Mouse (Mus musculus): Measurements from ENCODE around the gene Cinp. TPM values are rescaled to one million over a fixed set of nuclear protein-coding genes. Genes with fewer than 3 reads are reported as not detected.

Cinp gene
- 74.8 and 78.4 TPM in 2 replicates for polyA plus RNA-seq (2015; fragmentation: Nextera tagmentation; extraction: Ambion mirVana)

GRCm38 (mm10) chr12:110889036-110890020, at the start of gene Cinp, which contains the start of gene Tecpr2:
Gene Cinp (minus strand): TSS chr12:110889145.
Gene Tecpr2 (plus strand): TSS chr12:110889264.
- Histone ChIP-seq H3K36me3 (ENCODE audit: control insufficient read depth, insufficient read depth, low read length) (no peaks in the 10 kb centered on the region), H3K27ac (ENCODE audit: low read length) (peak within 1 kb of the TSS; percentile 82), H3K4me3 (replicated peaks; ENCODE audit: low read length) (peak within 1 kb of the TSS; percentile 86), H3K9me3 (replicated peaks; ENCODE audit: control insufficient read depth, low read length) (no peaks in the 10 kb centered on the region), H3K4me2 (ENCODE audit: low read depth, low read length) (peak within 1 kb of the TSS; percentile 90), H3K4me1 (ENCODE audit: control insufficient read depth, insufficient read depth, low read length) (peaks cover 18% of the 10 kb centered on the region), H3K9ac (ENCODE audit: low read length) (peak within 1 kb of the TSS; percentile 89), H3K27me3 (ENCODE audit: control insufficient read depth, insufficient read depth, low read length) (no peaks in the 10 kb centered on the region)
- WGBS = under 1% methylated on average over 60 of the region's 74 CpGs
- peak; percentile 100 for ATAC-seq (ENCODE audit: insufficient read depth, low FRiP score)

GRCm38 (mm10) chr12:110937496-110937895, 48.6 kb upstream of the Cinp start:
- Histone ChIP-seq H3K27me3 (ENCODE audit: control insufficient read depth, insufficient read depth, low read length) (no peaks in the 10 kb centered on the region), H3K9me3 (replicated peaks; ENCODE audit: control insufficient read depth, low read length) (no peaks in the 10 kb centered on the region; the same call in 1 of the 2 replicates), H3K4me3 (replicated peaks; ENCODE audit: low read length) (no peak overlapping the region), H3K9ac (ENCODE audit: low read length) (no peak overlapping the region), H3K36me3 (ENCODE audit: control insufficient read depth, insufficient read depth, low read length) (peaks cover 17% of the 10 kb centered on the region; the same call in 1 of the 2 replicates), H3K27ac (ENCODE audit: low read length) (no peak overlapping the region), H3K4me2 (ENCODE audit: low read depth, low read length) (no peak overlapping the region), H3K4me1 (ENCODE audit: control insufficient read depth, insufficient read depth, low read length) (no peaks in the 10 kb centered on the region)
- ATAC-seq (ENCODE audit: insufficient read depth, low FRiP score) = no peak
- WGBS = 87% methylated on average over 5 of the region's 5 CpGs

GRCm38 (mm10) chr12:110935983-110936620, 47.2 kb upstream of the Cinp start:
- no peak overlapping the region for H3K27ac ChIP-seq (ENCODE audit: low read length)
- no peak overlapping the region for H3K4me2 ChIP-seq (ENCODE audit: low read depth, low read length)
- no peaks in the 10 kb centered on the region; the same call in 1 of the 2 replicates for H3K9me3 ChIP-seq (replicated peaks; ENCODE audit: control insufficient read depth, low read length)
- peaks cover 17% of the 10 kb centered on the region; the same call in 1 of the 2 replicates for H3K36me3 ChIP-seq (ENCODE audit: control insufficient read depth, insufficient read depth, low read length)
- WGBS = 60% methylated on average over 9 of the region's 9 CpGs
- ATAC-seq (ENCODE audit: insufficient read depth, low FRiP score) = peak; percentile 92; the same call in 1 of the 2 replicates
- no peaks in the 10 kb centered on the region for H3K4me1 ChIP-seq (ENCODE audit: control insufficient read depth, insufficient read depth, low read length)
- H3K4me3 ChIP-seq (replicated peaks; ENCODE audit: low read length) = no peak overlapping the region
- H3K9ac ChIP-seq (ENCODE audit: low read length) = no peak overlapping the region
- H3K27me3 ChIP-seq (ENCODE audit: control insufficient read depth, insufficient read depth, low read length) = no peaks in the 10 kb centered on the region

- Histone ChIP-seq H3K4me1 (ENCODE audit: control insufficient read depth, insufficient read depth, low read length) (no peaks in the 10 kb centered on the region), H3K4me2 (ENCODE audit: low read depth, low read length) (no peak overlapping the region), H3K9me3 (replicated peaks; ENCODE audit: control insufficient read depth, low read length) (no peaks in the 10 kb centered on the region), H3K27ac (ENCODE audit: low read length) (no peak overlapping the region), H3K4me3 (replicated peaks; ENCODE audit: low read length) (no peak overlapping the region), H3K27me3 (ENCODE audit: control insufficient read depth, insufficient read depth, low read length) (no peaks in the 10 kb centered on the region), H3K9ac (ENCODE audit: low read length) (no peak overlapping the region), H3K36me3 (ENCODE audit: control insufficient read depth, insufficient read depth, low read length) (peaks cover 7% of the 10 kb centered on the region; the same call in 1 of the 2 replicates)
- ATAC-seq (ENCODE audit: insufficient read depth, low FRiP score) = no peak
- WGBS = 71% methylated on average over 5 of the region's 5 CpGs
Measured at GRCm38 (mm10) chr12:110932820-110933219, 43.9 kb upstream of the Cinp start.

- ATAC-seq (ENCODE audit: insufficient read depth, low FRiP score) = no peak
- H3K4me1 ChIP-seq (ENCODE audit: control insufficient read depth, insufficient read depth, low read length) = no peaks in the 10 kb centered on the region
- H3K9me3 ChIP-seq (replicated peaks; ENCODE audit: control insufficient read depth, low read length) = no peaks in the 10 kb centered on the region
- H3K27me3 ChIP-seq (ENCODE audit: control insufficient read depth, insufficient read depth, low read length) = no peaks in the 10 kb centered on the region
- 67% methylated on average over 5 of the region's 5 CpGs for WGBS
- H3K4me3 ChIP-seq (replicated peaks; ENCODE audit: low read length) = no peak overlapping the region
- H3K4me2 ChIP-seq (ENCODE audit: low read depth, low read length) = no peak overlapping the region
- no peak overlapping the region for H3K27ac ChIP-seq (ENCODE audit: low read length)
- no peaks in the 10 kb centered on the region for H3K36me3 ChIP-seq (ENCODE audit: control insufficient read depth, insufficient read depth, low read length)
- H3K9ac ChIP-seq (ENCODE audit: low read length) = no peak overlapping the region
Measured at GRCm38 (mm10) chr12:110921572-110921971, 32.6 kb upstream of the Cinp start.

GRCm38 (mm10) chr12:110920254-110920653, 31.3 kb upstream of the Cinp start:
- Histone ChIP-seq H3K4me1 (ENCODE audit: control insufficient read depth, insufficient read depth, low read length) (no peaks in the 10 kb centered on the region), H3K36me3 (ENCODE audit: control insufficient read depth, insufficient read depth, low read length) (peaks cover 5% of the 10 kb centered on the region; the same call in 1 of the 2 replicates), H3K27ac (ENCODE audit: low read length) (no peak overlapping the region), H3K9me3 (replicated peaks; ENCODE audit: control insufficient read depth, low read length) (no peaks in the 10 kb centered on the region), H3K4me2 (ENCODE audit: low read depth, low read length) (no peak overlapping the region), H3K9ac (ENCODE audit: low read length) (no peak overlapping the region), H3K4me3 (replicated peaks; ENCODE audit: low read length) (no peak overlapping the region), H3K27me3 (ENCODE audit: control insufficient read depth, insufficient read depth, low read length) (no peaks in the 10 kb centered on the region)
- ATAC-seq (ENCODE audit: insufficient read depth, low FRiP score) = no peak
- WGBS = 90% methylated on average over 4 of the region's 4 CpGs

- Histone ChIP-seq H3K27ac (ENCODE audit: low read length) (no peak overlapping the region), H3K9me3 (replicated peaks; ENCODE audit: control insufficient read depth, low read length) (no peaks in the 10 kb centered on the region), H3K4me3 (replicated peaks; ENCODE audit: low read length) (no peak overlapping the region), H3K36me3 (ENCODE audit: control insufficient read depth, insufficient read depth, low read length) (peaks cover 8% of the 10 kb centered on the region; the same call in 1 of the 2 replicates), H3K27me3 (ENCODE audit: control insufficient read depth, insufficient read depth, low read length) (no peaks in the 10 kb centered on the region), H3K4me1 (ENCODE audit: control insufficient read depth, insufficient read depth, low read length) (no peaks in the 10 kb centered on the region), H3K9ac (ENCODE audit: low read length) (no peak overlapping the region), H3K4me2 (ENCODE audit: low read depth, low read length) (no peak overlapping the region)
- WGBS = 69% methylated on average over 9 of the region's 9 CpGs
- no peak for ATAC-seq (ENCODE audit: insufficient read depth, low FRiP score)
Measured at GRCm38 (mm10) chr12:110915761-110916160, 26.8 kb upstream of the Cinp start.

GRCm38 (mm10) chr12:110909962-110910361, 21.0 kb upstream of the Cinp start:
- Histone ChIP-seq H3K9ac (ENCODE audit: low read length) (no peak overlapping the region), H3K27ac (ENCODE audit: low read length) (no peak overlapping the region), H3K27me3 (ENCODE audit: control insufficient read depth, insufficient read depth, low read length) (no peaks in the 10 kb centered on the region), H3K9me3 (replicated peaks; ENCODE audit: control insufficient read depth, low read length) (no peaks in the 10 kb centered on the region), H3K4me3 (replicated peaks; ENCODE audit: low read length) (no peak overlapping the region), H3K36me3 (ENCODE audit: control insufficient read depth, insufficient read depth, low read length) (peaks cover under 1% of the 10 kb centered on the region; the same call in 1 of the 2 replicates), H3K4me2 (ENCODE audit: low read depth, low read length) (no peak overlapping the region), H3K4me1 (ENCODE audit: control insufficient read depth, insufficient read depth, low read length) (no peaks in the 10 kb centered on the region)
- no peak for ATAC-seq (ENCODE audit: insufficient read depth, low FRiP score)
- WGBS = 97% methylated on average over 2 of the region's 2 CpGs

- Histone ChIP-seq H3K4me1 (ENCODE audit: control insufficient read depth, insufficient read depth, low read length) (no peaks in the 10 kb centered on the region), H3K4me2 (ENCODE audit: low read depth, low read length) (no peak overlapping the region), H3K9me3 (replicated peaks; ENCODE audit: control insufficient read depth, low read length) (no peaks in the 10 kb centered on the region), H3K9ac (ENCODE audit: low read length) (no peak overlapping the region), H3K27ac (ENCODE audit: low read length) (no peak overlapping the region), H3K4me3 (replicated peaks; ENCODE audit: low read length) (no peak overlapping the region), H3K27me3 (ENCODE audit: control insufficient read depth, insufficient read depth, low read length) (no peaks in the 10 kb centered on the region), H3K36me3 (ENCODE audit: control insufficient read depth, insufficient read depth, low read length) (peaks cover 3% of the 10 kb centered on the region; the same call in 1 of the 2 replicates)
- ATAC-seq (ENCODE audit: insufficient read depth, low FRiP score) = no peak
- WGBS = 60% methylated on average over 3 of the region's 3 CpGs
Measured at GRCm38 (mm10) chr12:110907845-110908244, 18.9 kb upstream of the Cinp start.
